Mouse (Mus musculus) ES-Bruce4 (cell line): ENCODE data around the gene Sult2b1. TPM values are rescaled to one million over a fixed set of nuclear protein-coding genes. Genes with fewer than 3 reads are reported as not detected.

ENCODE experiments used
- H3K27ac ChIP-seq: 2 replicates; pipeline ENCODE4 v1.5.1; 2012; ENCODE audit warnings: low read length, inconsistent platforms; ENCODE audit not compliant: insufficient read depth
- H3K27me3 ChIP-seq: 2 replicates; pipeline ENCODE4 v1.6.1; 2012; ENCODE audit warnings: mild to moderate bottlenecking, low read length, inconsistent platforms; ENCODE audit not compliant: control insufficient read depth, poor library complexity, insufficient read depth, severe bottlenecking
- H3K36me3 ChIP-seq: 2 replicates; pipeline ENCODE4 v1.6.1; 2012; ENCODE audit warnings: inconsistent platforms, mild to moderate bottlenecking, low read length, moderate library complexity; ENCODE audit not compliant: control insufficient read depth, poor library complexity, insufficient read depth, severe bottlenecking
- H3K4me1 ChIP-seq: one replicate; pipeline ENCODE4 v1.8.1; 2011; ENCODE audit warnings: low read length; ENCODE audit not compliant: control insufficient read depth, insufficient read depth
- H3K4me3 ChIP-seq: 2 replicates; pipeline ENCODE4 v1.5.1; 2011; ENCODE audit warnings: low read depth, mild to moderate bottlenecking, low read length
- H3K9ac ChIP-seq: 2 replicates; pipeline ENCODE4 v1.6.1; 2012; ENCODE audit warnings: low read depth, mild to moderate bottlenecking, inconsistent platforms; ENCODE audit not compliant: poor library complexity, severe bottlenecking
- H3K9me3 ChIP-seq: replicated peaks from 2 replicates; pipeline ENCODE4 v1.6.1; 2012; ENCODE audit warnings: mild to moderate bottlenecking, low read length, inconsistent platforms; ENCODE audit not compliant: control insufficient read depth, poor library complexity, insufficient read depth, severe bottlenecking
- CTCF ChIP-seq: IDR thresholded peaks from one replicate; pipeline ENCODE4 v1.8.1; 2011; ENCODE audit warnings: low read depth, low read length
- EP300 ChIP-seq: IDR thresholded peaks from 2 replicates; pipeline ENCODE4 v1.6.1; 2011; ENCODE audit warnings: low read depth, low read length; ENCODE audit not compliant: insufficient read depth
- POLR2A ChIP-seq: IDR thresholded peaks from one replicate; pipeline ENCODE4 v1.8.1; 2011; ENCODE audit warnings: low read length; ENCODE audit not compliant: insufficient read depth
- polyA plus RNA-seq: library from polyadenylated mRNA; stranded (reverse); fragments of >200 nt; gene quantifications from 2 replicates; pipeline ENCODE4 v1.2.4, GENCODE M21; 2011; ENCODE audit warnings: low read depth; ENCODE audit not compliant: missing spikeins, insufficient read depth, insufficient read length

Sult2b1 gene
- polyA plus RNA-seq, 1 experiment: 6.4 TPM

DNA sequence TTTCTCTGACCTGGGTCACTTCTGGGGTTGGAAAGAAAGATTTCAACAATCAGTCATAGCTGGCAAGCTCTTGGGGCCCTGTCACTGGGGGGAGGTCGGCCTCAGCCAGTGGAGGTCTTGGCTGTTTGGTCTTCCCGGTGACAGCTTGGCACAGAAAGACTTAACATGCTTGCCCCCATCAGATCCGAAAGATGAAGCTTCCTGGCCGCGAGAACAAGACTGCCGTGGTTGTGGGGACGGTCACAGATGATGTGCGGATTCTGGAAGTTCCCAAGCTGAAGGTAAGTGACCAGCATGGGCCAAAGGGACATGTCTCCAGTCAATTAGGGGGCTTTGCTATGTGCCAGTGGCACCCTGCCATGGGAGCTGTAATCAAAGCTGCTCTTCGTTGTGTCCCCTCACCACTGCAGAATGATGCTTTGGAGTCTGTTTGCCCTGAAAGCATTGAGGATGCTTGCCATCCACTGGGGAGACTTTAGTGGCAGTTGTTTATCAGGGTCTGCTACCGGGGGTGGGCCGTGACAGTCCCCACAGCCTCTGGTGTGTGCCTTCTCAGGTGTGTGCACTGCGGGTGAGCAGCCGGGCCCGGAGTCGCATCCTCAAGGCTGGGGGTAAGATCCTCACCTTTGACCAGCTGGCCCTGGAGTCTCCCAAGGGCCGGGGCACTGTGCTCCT, 64.6 kb downstream of the Sult2b1 start:
- H3K36me3 ChIP-seq: peaks cover 32% of the 10 kb centered on the region
- H3K27ac ChIP-seq: no peak overlapping the region; the same call in 1 of the 2 replicates
- peak overlapping the region; percentile 93 for H3K4me3 ChIP-seq
- TF ChIP-seq EP300 (no peak), CTCF (no peak), POLR2A (no peak)
- H3K27me3 ChIP-seq: no peaks in the 10 kb centered on the region
- H3K9me3 ChIP-seq: no peaks in the 10 kb centered on the region
- H3K9ac ChIP-seq: peak overlapping the region; percentile 90
- no peaks in the 10 kb centered on the region for H3K4me1 ChIP-seq

DNA sequence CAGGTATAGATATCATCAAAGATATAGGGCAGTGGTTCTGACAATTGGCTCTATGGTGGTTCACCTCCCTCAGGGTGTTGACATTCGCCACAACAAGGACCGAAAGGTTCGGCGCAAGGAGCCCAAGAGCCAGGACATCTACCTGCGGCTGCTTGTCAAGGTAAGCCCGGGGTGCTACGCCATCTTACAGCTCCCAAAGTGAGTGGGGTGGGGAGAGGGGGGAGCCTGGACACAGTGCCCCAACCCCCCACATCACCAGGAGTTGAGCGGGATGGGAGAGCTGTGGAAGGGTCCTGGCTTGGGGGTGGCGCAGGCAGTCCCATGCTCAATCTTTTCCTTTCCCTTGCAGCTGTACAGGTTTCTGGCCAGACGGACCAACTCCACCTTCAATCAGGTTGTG, 65.3 kb downstream of the Sult2b1 start:
- H3K27ac ChIP-seq: no peak overlapping the region
- peak overlapping the region; percentile 90 for H3K9ac ChIP-seq
- H3K36me3 ChIP-seq: peaks cover 32% of the 10 kb centered on the region
- peak overlapping the region; percentile 93 for H3K4me3 ChIP-seq
- H3K27me3 ChIP-seq: no peaks in the 10 kb centered on the region
- no peaks in the 10 kb centered on the region for H3K9me3 ChIP-seq
- no peaks in the 10 kb centered on the region for H3K4me1 ChIP-seq
- TF ChIP-seq POLR2A (no peak), EP300 (no peak), CTCF (no peak)

DNA sequence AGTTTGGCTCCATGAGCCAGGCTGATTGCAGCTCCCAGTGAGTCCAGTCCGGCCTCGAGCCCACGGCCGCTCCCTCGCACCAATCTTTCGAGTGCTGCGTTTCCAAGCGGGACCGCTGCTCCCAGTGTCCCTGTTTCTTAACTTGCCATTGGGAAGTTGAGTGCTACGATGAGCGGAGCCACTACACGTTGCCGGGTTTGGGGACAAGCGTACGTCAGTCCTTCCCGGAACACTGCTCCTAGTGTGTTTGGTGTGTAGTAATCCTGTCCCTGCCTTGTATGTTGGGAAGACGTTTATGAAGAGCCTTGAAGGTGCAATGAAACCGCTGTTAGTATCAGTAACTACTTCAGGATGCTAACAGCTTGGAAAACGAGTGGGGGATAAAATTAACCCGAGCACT, 66.1 kb downstream of the Sult2b1 start:
- Histone ChIP-seq H3K9me3 (no peaks in the 10 kb centered on the region), H3K27ac (peak overlapping the region; percentile 45), H3K36me3 (peaks cover 28% of the 10 kb centered on the region), H3K27me3 (no peaks in the 10 kb centered on the region), H3K4me1 (no peaks in the 10 kb centered on the region), H3K4me3 (peak overlapping the region; percentile 93), H3K9ac (peak overlapping the region; percentile 90)
- TF ChIP-seq POLR2A: no peak
- TF ChIP-seq EP300: no peak

DNA sequence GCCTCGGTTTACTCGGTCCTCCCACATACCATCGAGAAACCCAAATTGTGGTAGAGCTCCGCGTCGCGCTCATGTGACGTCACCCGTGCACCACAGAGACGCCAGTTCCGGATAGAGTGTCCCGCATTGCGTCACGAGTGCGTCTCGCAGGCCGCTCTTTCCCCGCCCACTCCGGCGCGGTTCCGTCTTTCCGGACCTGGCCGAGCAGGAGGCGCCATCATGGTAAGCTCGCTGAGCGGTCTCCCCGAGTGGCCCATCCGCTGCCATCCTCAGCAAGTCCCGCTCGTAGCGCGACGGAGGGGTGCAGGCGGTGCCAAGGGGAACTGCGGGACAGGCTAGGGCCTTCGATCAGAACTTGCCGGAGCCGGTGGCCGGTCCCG, 66.6 kb downstream of the Sult2b1 start, which contains the start of gene Sphk2:
Gene Sphk2 (minus strand): TSS at position 85 of the 380 bp plus-strand sequence.
- Histone ChIP-seq H3K27me3 (no peaks in the 10 kb centered on the region), H3K4me3 (peak within 1 kb of the TSS; percentile 93), H3K9me3 (no peaks in the 10 kb centered on the region), H3K27ac (peak within 1 kb of the TSS; percentile 45), H3K9ac (peak within 1 kb of the TSS; percentile 90), H3K36me3 (peaks cover 32% of the 10 kb centered on the region), H3K4me1 (no peaks in the 10 kb centered on the region)
- TF ChIP-seq CTCF (no peak), EP300 (peak; percentile 85), POLR2A (peak; percentile 83)

DNA sequence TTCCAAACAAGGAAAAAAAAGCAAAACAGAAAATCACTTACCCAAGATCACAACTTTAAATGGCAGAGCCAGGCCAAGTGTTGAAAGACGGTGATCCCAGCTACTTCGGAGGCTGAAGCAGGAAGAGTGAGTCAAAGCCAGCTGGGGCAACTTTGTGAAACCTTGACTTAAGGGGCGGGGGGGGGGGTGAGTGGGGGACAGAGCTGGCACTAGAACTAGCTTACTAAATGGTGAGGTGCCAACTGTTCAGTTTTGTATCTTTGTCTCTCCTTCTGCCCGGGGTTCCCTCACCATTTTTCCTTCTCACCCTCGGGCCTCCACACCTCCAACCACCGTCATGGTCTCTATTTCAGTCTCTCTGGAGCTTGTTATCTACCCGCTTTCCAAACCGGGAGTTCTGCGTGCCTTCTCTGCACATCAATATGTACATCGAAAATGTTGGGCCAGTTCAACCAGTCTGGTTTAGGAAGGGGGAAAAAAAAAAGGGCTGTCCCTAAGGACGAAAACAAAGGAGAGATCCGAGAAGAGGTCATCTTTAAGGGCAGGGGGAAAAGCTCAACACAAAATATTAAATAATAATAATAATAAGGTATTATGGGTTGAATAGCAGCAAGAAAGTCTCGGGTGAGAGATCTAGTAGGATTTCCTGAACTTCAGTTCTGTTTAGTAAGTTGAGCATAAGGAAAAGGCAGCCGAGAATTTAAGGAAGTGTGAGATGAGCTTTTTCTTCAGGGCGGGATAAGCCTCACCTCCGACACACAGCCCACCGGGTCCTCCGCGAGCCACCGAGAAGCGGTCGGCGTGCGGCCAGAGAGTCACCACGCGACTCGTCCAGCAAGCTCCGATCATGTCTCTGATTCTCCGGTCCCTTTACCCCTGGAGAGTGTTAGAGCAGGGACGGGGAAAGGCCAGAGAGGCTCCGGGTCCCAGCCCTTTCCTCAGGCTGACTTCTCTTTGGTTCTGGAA, 67.2 kb downstream of the Sult2b1 start:
- no peaks in the 10 kb centered on the region for H3K27me3 ChIP-seq
- peaks cover 33% of the 10 kb centered on the region for H3K36me3 ChIP-seq
- H3K4me1 ChIP-seq: no peaks in the 10 kb centered on the region

DNA sequence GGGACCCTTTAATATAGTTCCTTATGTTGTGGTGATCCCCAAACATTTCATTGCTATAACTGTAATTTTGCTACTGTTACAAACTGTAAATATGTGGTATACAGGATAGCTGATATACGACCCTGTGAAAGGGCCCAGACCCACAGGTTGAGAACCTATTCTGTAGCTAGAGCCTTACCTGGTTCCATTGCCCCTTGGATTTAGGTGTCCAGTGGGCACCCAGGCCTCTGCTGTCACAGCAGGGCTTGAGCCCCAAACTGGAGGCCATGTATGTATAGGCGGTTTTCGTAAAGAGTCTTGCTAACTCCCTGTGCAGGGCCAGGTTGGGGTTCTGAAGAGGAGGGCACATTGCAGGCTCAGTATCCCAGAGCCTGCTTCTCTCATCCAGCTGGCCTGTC, 68.0 kb downstream of the Sult2b1 start:
- no peak overlapping the region for H3K27ac ChIP-seq
- no peaks in the 10 kb centered on the region for H3K4me1 ChIP-seq
- 0 out of 2 replicates have a peak overlapping the region, but pooled peaks have one; percentile 57 for H3K9ac ChIP-seq
- no peaks in the 10 kb centered on the region for H3K9me3 ChIP-seq
- no peak for TF ChIP-seq EP300
- TF ChIP-seq CTCF: no peak
- TF ChIP-seq POLR2A: no peak
- no peak overlapping the region for H3K4me3 ChIP-seq
- H3K36me3 ChIP-seq: peaks cover 29% of the 10 kb centered on the region
- no peaks in the 10 kb centered on the region for H3K27me3 ChIP-seq

More for the DNA sequence above, 67.2 kb downstream of the Sult2b1 start:
- H3K27ac ChIP-seq: no peak overlapping the region
- TF ChIP-seq POLR2A (no peak), EP300 (no peak), CTCF (no peak)
- peak overlapping the region; percentile 88 for H3K4me3 ChIP-seq
- no peaks in the 10 kb centered on the region for H3K9me3 ChIP-seq
- H3K9ac ChIP-seq: peak overlapping the region; percentile 57
